Mouse (Mus musculus) erythroblast, embryonic 14.5 days (primary cell): Measurements from ENCODE around the gene Fpgs. TPM values are rescaled to one million over a fixed set of nuclear protein-coding genes. Genes with fewer than 3 reads are reported as not detected.

ENCODE experiments used
- H3K27me3 ChIP-seq: 2 replicates; pipeline ENCODE4 v1.6.1; 2012; ENCODE audit warnings: inconsistent platforms; ENCODE audit not compliant: control insufficient read depth
- H3K36me3 ChIP-seq: 2 replicates; pipeline ENCODE4 v1.6.1; 2012; ENCODE audit warnings: mild to moderate bottlenecking, inconsistent platforms; ENCODE audit not compliant: control insufficient read depth
- H3K4me1 ChIP-seq: 2 replicates; pipeline ENCODE4 v1.6.1; 2012; ENCODE audit warnings: inconsistent platforms; ENCODE audit not compliant: control insufficient read depth
- H3K4me3 ChIP-seq: replicated peaks from 2 replicates; pipeline ENCODE3; 2012; ENCODE audit warnings: moderate library complexity, mild to moderate bottlenecking, inconsistent platforms
- H3K9me3 ChIP-seq: 2 replicates; pipeline ENCODE4 v1.6.1; 2012; ENCODE audit warnings: low read length, inconsistent platforms, mixed read lengths; ENCODE audit not compliant: control insufficient read depth
- GATA1 ChIP-seq: IDR thresholded peaks from 2 replicates; pipeline ENCODE4 v1.6.1; 2012; ENCODE audit warnings: low read length, inconsistent platforms, mixed read lengths
- TAL1 ChIP-seq: IDR thresholded peaks from 3 replicates; pipeline ENCODE4 v1.6.1; 2012; ENCODE audit warnings: low read length, inconsistent platforms, mixed read lengths
- polyA plus RNA-seq: library from polyadenylated mRNA; stranded (reverse); fragments of >175 nt; gene quantifications from 2 replicates; pipeline ENCODE4 v1.2.3, GENCODE M21; 2012

The Fpgs gene
- polyA plus RNA-seq, 1 experiment: 1.0 TPM

DNA sequence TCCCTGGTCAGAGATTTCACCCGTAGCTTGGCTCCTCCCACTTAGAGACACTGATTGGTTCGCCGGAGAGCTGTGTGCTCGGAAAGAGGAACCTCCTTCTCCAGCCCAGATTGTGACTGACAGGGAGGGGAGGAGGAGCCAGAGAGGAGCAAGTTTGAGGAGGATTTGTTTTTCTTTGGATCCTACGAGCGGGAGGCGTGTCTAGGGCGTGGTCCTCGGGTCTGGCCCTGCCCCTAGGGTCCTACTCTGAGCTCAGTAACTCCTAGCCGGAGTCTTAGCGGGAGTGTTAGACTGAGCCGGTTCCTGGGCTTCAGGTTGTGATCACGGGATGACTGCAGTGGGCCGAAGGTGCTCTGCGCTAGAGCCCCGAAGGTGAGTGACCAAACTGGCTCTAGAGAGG, 23.5 kb upstream of the Fpgs start:
- Histone ChIP-seq H3K27me3 (no peaks in the 10 kb centered on the region), H3K9me3 (no peaks in the 10 kb centered on the region), H3K4me3 (peak overlapping the region; percentile 14), H3K36me3 (no peaks in the 10 kb centered on the region), H3K4me1 (peaks cover 7% of the 10 kb centered on the region)
- TF ChIP-seq GATA1 (no peak), TAL1 (no peak)

DNA sequence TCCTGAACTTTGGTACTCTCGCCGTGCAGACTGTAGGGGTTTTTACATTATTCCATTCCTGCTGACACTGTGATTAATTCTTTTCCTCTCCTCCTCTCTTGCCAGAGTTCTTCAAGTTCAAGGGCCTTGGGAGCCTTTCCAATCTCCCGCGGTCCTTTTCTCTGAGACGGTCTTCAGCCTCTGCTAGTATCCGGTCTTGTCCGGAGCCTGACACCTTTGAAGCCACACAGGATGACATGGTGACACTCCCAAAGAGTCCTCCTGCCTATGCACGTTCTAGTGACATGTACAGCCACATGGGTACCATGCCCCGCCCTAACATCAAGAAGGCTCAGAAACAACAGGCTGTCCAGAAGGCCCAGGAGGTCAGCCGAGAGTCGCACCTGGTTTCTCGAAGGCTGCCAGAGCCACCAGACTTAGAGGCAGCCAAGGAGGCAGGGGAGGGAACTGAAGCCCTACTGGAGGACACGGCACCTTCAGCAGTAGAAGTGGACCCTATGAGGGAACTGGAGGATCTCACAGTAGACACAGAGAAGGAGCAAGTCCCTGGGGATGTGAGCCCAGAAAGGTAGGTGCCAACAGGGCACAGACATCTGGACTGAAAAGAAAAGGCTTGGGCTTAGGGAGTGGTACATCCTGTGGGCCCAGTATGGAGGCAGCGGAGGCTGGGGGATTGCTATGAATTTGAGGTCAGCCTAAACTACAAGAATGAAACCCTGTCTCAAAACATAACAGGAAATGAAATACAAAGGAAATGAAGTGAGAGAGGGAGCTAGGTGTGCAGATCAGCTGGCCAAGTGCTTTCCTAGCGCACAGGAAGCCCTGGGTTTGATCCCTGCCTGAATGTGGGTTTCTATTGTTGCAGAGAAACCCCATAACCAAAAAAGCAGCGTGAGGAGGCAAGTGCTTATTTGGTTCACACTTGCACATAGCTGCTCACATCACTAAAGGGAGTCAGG, 21.2 kb upstream of the Fpgs start:
- H3K36me3 ChIP-seq: no peaks in the 10 kb centered on the region
- peaks cover 10% of the 10 kb centered on the region for H3K4me1 ChIP-seq
- H3K27me3 ChIP-seq: no peaks in the 10 kb centered on the region
- no peak for TF ChIP-seq TAL1
- no peak for TF ChIP-seq GATA1
- H3K4me3 ChIP-seq: no peak overlapping the region
- H3K9me3 ChIP-seq: no peaks in the 10 kb centered on the region

DNA sequence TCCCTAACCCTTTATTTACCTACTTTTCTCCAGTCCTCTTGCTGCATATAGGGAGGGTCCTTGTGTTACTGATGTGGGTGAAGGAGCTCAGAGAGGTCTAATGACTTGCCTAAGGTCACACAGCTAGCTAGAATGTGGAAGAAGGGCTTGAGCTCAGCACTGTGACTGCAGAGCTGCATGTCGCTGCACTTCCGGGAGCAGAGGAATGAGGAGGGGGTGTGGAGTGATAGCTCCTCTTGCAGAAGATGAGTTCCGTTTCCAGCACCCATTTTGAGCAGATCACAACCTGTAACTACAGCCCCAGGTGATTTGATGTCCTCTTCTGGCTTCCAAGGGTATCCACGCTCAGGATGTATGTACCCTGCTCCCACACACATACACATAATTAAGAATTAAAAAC, 20.2 kb upstream of the Fpgs start:
- Histone ChIP-seq H3K9me3 (no peaks in the 10 kb centered on the region), H3K36me3 (no peaks in the 10 kb centered on the region), H3K27me3 (no peaks in the 10 kb centered on the region), H3K4me1 (peaks cover 10% of the 10 kb centered on the region), H3K4me3 (no peak overlapping the region)
- TF ChIP-seq TAL1 (no peak), GATA1 (no peak)

GRCm38 (mm10) chr2:32722581-32722980, 18.6 kb upstream of the Fpgs start:
- no peaks in the 10 kb centered on the region for H3K27me3 ChIP-seq
- peaks cover 8% of the 10 kb centered on the region for H3K4me1 ChIP-seq
- H3K4me3 ChIP-seq: no peak overlapping the region
- no peaks in the 10 kb centered on the region for H3K9me3 ChIP-seq
- H3K36me3 ChIP-seq: no peaks in the 10 kb centered on the region
- no peak for TF ChIP-seq TAL1
- TF ChIP-seq GATA1: no peak

DNA sequence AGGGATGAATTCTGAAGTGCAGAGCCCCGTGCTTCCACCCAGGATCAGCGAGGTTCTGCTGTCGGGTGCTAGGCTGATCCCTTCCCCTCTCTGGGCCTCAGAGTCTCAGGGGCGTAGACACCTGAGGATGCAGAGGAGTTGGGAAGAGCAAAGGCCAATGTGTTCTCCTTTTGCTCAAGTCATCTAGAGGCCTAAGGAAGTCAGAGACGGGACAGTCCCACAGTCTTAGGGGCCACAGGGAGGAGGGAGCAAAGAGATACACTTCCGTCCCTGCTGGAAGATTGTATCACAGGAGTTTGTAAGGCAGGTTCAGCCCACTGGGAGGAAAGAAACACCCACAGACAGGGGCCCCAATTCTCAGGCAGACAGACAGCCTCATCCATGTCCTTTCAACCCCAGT, 18.1 kb upstream of the Fpgs start:
- peaks cover 3% of the 10 kb centered on the region for H3K4me1 ChIP-seq
- no peak overlapping the region for H3K4me3 ChIP-seq
- H3K9me3 ChIP-seq: no peaks in the 10 kb centered on the region
- no peaks in the 10 kb centered on the region for H3K36me3 ChIP-seq
- no peak for TF ChIP-seq TAL1
- no peak for TF ChIP-seq GATA1
- no peaks in the 10 kb centered on the region for H3K27me3 ChIP-seq

DNA sequence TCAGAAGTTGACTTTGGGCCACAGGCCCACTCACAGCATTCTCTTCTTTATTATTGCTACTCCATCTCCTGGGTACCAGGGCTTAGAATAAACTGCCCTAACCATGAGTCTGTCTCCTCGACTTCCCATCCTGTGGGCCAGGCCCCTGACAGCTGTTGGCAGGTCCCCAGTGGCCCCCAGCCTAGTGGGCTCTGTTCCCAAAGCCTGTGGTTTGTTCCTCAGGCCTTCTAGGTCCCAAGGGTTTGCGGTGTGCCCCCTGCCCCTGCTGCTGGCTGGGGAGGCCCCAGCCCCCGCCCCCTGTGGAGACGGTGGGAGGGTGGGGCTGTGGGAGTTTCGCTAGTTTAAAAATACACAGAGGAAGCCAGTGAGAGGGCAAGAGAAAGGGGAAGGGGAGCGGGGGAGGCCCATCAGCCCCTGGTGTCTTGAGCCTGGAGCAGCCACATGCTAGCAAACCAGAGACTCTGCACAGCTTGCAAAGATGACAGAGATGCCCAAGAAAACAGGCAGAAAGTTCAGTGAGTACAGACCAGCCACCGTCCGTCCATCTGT, 16.8 kb upstream of the Fpgs start, which contains the start of gene Sh2d3c:
Gene Sh2d3c, plus strand, starts transcription at position 375 of the 549 bp plus-strand sequence.
- Histone ChIP-seq H3K27me3 (peaks cover 2% of the 10 kb centered on the region; the same call in 1 of the 2 replicates), H3K36me3 (no peaks in the 10 kb centered on the region), H3K4me1 (peaks cover 2% of the 10 kb centered on the region), H3K9me3 (no peaks in the 10 kb centered on the region), H3K4me3 (no peak within 1 kb of the TSS)
- TF ChIP-seq GATA1 (no peak), TAL1 (no peak)

- no peaks in the 10 kb centered on the region for H3K9me3 ChIP-seq
- peaks cover 2% of the 10 kb centered on the region for H3K4me1 ChIP-seq
- TF ChIP-seq TAL1 (no peak), GATA1 (no peak)
- no peaks in the 10 kb centered on the region for H3K36me3 ChIP-seq
- H3K27me3 ChIP-seq: peaks cover 2% of the 10 kb centered on the region; the same call in 1 of the 2 replicates
- H3K4me3 ChIP-seq: no peak overlapping the region
Measured at GRCm38 (mm10) chr2:32720053-32720452, 16.1 kb upstream of the Fpgs start.

DNA sequence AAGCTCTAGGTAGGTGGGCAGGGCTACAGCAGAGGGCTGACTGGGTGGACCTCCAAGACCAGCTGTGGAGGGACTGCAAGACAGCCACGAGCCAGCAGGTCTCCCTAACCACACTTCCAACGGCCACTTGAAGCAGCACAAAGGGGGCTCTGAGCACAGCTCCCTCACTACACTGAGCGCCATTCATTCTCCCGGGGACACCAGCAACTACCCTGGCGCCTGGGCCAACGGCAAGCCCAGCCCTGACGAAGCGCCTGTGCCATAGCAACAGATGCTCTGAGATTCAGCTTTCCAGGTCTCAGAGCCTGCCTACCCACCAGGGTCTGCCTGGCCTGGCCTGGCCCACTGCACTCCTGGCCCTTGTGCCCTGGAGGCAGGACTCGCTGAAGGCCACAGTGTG, 14.8 kb upstream of the Fpgs start:
- peaks cover 2% of the 10 kb centered on the region; the same call in 1 of the 2 replicates for H3K27me3 ChIP-seq
- TF ChIP-seq TAL1: no peak
- no peak for TF ChIP-seq GATA1
- no peak overlapping the region for H3K4me3 ChIP-seq
- H3K9me3 ChIP-seq: no peaks in the 10 kb centered on the region
- peaks cover 9% of the 10 kb centered on the region for H3K4me1 ChIP-seq
- H3K36me3 ChIP-seq: no peaks in the 10 kb centered on the region

- Histone ChIP-seq H3K4me3 (no peak overlapping the region), H3K36me3 (peaks cover 17% of the 10 kb centered on the region), H3K4me1 (peaks cover 32% of the 10 kb centered on the region), H3K27me3 (peaks cover 2% of the 10 kb centered on the region; the same call in 1 of the 2 replicates), H3K9me3 (no peaks in the 10 kb centered on the region)
- no peak for TF ChIP-seq GATA1
- no peak for TF ChIP-seq TAL1
Measured at GRCm38 (mm10) chr2:32714987-32715425, 11.1 kb upstream of the Fpgs start.
